Mouse (Mus musculus) adrenal gland, postnatal 25 days (tissue): ENCODE data around the gene Sult3a2. TPM values are rescaled to one million over a fixed set of nuclear protein-coding genes. Genes with fewer than 3 reads are reported as not detected.
"Not testable (repeated sequence)": the region's sequence is repeated elsewhere in the genome, so short reads cannot be mapped to it uniquely, and the experiment has no call there.

Source experiments
- DNase-seq: peaks from one replicate; pipeline ENCODE4 v3.0.0; 2021; ENCODE audit warnings: mixed read lengths
- long read RNA-seq: library from polyadenylated mRNA; stranded (forward); transcript quantifications from one replicate; pipeline ENCODE4 v2.0.0, GENCODE M21; 2021
- total RNA-seq: library from RNA; stranded (reverse); gene quantifications from 2 replicates; pipeline ENCODE4 v1.2.3, GENCODE M21; 2021

Gene Sult3a2
- total RNA-seq = not detected in 2 replicates
- long read RNA-seq, transcript Sult3a2-202 (7 exons, 930 nt) = major isoform, 300 of 364 reads
- long read RNA-seq, partial matches to known transcripts = 35 of 364 reads
- long read RNA-seq, other reads (novel, unspliced or antisense) = 26 of 364 reads

DNA sequence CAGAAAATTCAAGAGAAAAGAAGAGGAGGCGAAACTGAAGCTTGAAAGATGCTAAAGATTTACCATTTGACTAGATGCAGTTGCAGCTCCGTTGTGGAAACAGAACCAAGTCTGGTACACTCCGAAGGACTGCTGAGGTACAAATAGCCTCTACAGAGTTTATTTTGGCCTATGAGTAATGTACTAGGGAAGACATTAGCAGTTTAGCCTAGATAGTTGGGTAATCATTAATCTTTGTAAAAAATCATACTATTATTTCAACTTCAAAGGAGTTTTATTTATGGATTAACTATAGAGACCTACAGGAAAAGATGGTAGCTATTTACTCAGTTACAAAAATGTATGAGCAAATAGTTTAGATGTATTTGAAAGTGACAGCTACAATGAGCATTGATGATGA lies at the start of gene Sult3a2:
TSS of gene Sult3a2 (minus strand) at position 101 of the 400 bp plus-strand sequence.
- no peak for DNase-seq

DNA sequence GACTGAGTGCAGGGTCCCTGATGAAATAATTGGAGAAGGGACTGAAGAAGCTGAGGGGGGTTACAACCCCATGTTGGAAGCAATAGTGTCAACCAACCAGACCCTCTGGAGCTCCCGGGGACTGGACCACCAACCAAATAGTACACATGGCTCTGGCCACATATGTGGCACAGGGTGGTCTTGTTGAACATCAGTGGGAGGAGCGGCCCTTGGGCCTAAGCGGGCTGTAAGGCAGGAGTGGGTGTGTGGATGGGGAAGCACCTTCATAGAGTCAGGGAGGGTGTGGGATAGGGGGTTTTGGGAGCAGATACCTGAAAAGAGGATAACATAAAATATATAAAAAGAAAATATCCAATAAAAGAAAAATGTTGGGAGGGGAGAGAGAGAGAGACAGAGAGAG lies 34.4 kb upstream of the Sult3a2 start:
- no peak for DNase-seq

DNA sequence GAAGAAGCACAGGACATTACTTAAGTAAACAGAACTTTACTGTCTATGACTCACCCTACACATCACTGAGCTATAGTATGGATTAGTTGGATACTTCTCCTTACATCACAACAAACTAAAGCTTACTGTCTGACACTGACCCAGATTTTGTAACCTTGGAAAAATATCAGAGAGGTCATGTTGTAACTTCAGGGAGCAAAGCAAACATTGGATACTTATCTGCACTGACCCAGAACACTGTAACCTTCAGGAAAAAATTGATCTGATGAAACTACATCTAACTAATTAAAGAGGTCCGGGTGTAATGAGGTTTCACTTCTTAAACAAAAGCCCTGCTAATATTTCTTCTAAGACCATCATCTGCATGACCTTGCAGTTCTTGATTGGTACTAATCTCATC lies 30.4 kb upstream of the Sult3a2 start:
- no peak for DNase-seq

DNA sequence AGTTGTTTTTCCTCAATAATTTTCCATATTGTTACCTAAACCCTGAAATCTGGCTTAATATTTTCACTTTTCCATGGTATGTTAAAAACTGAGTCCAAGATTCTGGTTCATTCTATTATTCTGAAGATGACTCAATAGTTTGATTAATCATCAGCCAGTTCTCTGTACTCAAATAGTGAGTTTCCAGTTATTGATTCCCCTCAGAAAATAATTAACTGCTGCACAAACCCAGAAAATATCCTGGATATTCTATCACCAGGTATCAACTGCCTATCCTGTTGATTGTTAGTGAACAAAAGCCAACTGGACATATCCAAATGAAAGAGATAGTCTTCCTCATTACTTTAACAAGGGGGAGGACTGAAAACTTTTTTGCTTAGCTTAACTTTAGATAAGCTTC lies 27.8 kb upstream of the Sult3a2 start:
- no peak for DNase-seq

DNA sequence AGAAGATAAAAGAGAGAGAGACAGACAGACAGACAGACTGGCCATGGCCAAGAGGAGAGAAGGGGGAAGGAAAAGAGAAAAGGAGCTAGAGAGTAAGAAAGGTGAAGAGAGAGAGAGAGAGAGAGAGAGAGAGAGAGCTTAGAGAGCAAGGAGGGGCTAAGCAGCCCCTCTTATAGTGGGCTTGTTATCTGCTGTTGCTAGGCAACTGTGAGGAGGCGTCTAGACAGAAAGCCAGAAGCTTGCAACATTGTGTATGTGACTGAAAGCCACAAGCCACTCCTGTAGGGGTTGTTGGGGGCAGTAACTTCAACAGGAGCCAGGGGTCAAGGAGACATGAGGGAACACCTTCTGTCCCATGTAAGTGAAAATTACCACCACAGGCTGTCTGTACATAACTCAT lies 25.3 kb upstream of the Sult3a2 start:
- no peak for DNase-seq

DNA sequence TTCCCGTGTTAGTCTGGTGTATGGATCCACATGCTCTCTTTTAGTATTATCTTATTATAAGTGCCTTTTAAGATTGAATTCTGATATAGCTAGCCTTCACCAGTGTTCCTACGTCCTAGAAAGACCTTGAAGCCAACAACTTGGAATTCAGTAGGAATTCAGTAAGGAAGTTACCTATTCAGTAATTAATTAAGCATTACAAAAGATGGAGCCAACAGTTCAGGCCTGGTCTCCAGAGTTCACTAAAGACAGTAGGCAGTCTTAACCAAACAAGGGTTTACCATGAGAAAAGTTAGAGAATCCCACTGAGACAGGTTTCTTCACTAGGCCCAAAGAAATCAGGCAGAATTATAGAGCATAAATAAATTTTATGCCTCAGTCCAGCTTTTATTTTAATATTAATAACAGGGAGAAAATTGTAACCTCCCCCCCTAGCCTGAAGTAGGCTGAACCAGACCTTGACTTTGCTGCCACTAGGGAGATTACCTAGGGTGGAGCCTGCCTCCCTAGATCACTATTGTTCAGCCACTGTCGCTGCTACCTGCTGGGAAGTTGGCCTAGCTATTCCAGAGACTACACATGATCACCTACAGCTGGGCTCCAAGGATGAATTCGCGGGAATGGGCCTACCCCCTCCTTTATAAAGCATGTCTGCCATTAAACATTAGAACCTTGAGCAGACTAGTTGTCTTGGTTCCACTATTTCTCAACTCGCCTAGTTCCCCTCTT lies 10.9 kb upstream of the Sult3a2 start:
- not testable (repeated sequence) for DNase-seq

DNA sequence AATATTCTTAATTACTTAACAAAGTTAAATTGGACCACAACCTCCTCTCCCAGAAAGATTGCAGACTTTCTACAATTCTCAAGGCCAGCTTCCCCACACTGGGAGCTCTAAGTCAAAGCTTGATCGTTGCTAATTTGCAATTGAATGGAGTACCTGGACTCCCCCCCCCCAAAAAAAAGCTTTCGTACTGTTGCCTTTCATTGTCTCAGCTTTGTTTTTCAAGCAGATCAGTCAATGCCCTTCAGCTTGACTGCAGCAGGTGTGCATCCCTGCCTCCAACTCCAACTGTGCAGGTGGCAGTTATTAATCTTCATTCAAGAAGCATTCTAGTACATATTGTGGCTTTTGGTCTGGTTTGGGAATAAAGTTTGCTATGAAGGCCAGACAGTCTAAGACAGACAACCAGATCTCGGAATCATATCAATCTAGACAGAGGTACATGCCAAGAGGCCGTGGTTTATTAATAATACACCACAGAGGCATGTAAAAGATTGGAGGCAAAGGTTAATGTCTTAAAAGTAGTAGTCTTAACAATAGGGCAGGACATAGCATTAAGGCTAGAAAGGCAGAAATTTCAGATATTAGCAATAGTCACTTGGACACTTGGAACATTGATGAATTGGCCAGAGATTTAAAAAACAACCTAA lies 9.9 kb upstream of the Sult3a2 start:
- not testable (repeated sequence) for DNase-seq

DNA sequence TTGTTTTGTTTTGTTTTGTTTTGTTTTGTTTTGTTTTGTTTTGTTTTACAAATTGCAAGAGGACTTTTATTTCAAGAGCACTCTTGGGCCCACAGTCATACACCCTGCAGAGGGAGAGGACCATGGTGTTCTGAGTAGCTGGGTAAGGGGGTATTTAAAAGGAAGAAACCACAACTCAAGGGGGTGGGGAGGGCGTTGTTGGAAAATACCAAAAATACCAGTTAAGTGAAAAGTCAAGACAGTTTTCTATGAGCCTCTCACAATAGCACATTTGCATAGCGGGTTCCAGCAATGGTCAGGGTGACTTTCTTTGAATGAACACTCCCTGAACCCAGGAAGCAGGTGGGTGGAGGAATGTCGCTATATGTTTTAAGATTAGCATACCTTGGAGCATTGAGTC lies 5.7 kb upstream of the Sult3a2 start:
- DNase-seq = not testable (repeated sequence)

DNA sequence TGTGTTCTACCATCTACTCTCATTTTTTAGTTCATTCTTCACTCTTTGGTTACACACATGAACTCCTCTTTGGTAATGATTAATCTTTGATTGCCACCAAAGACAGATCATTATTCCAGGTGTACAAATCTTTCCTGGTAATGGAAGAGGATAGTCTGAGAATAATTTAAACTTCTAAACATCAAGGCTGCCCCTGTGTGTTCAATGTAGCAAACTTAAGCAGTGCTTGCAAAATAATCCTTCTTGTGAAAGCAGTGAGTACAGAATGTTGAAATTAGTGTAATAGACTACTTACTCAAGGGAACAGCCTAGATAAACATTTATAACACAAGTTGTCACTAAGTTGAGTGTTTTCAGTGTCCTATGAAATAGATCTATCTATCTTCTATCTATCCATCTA lies 1.0 kb upstream of the Sult3a2 start:
- DNase-seq = no peak

DNA sequence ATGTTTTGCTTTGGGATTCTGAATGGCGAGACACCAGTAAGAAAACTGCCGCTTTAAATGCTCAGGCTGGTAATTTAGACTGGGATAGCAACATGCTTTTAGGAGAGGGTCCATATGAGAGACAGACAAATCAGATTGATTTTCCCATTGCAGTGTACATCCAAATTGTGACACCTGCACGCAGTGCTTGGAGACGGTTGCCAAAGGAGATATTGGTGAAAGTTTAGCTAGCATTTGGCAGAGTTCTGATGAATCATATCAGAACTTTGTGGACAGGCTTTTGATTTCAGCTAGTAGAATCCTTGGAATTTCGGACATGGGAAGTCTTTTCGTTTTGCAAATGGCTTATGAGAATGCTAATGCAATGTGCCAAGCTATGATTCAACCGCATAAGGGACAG lies 51.3 kb downstream of the Sult3a2 start:
- DNase-seq = not testable (repeated sequence)

DNA sequence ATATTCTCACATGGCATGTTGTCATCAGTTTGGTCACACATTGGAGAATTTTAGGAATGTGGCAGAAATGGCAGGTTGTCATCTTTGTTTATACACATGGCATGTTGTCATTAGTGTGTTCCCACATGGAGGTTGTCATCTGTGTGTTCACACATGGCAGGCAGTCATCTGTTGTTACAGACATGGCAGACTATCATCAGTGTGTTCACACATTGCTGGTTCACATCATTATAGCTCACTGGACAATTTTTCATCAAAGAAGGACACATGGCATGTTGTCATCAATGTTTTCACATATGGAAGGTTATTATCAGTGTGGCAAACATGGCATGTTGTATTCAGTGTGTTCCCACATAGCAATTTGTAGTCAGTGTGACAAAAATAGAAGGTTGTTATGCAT lies 53.3 kb downstream of the Sult3a2 start:
- no peak for DNase-seq

DNA sequence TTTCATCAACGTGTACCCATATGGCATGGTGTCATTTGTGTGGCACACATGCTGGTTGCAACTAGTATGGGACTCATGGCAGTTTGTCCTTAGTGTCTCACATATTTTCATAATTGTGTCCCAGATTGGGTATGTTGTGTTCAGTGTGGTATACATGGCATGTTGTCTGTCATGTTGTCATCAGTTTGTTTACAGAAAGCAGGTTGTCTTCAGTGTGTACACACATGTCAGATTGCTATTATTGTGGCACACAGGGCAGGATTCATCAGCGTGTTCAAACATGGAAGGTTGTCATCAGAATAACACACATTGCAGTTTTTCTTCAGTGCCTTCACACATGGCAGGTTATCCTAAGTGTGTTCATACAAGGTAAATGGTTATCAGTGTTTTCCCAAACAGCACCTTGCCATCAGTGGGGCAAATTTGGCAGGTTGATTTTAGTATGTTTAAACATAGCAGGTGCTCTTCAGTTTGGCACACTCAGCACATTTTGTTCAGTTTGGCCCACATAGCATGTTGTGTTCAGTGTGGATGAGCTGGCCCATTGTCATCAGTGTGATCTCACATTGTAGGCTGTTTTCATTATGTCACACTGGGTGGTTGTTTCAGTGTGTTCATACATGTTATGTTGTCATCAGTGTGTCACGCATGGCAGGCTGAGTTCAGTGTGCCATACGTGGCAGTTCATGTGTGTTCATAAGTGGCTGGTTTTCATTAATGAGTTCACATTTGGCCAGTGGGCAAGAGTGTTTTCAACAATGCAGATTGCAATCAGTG lies 53.9 kb downstream of the Sult3a2 start:
- no peak for DNase-seq

DNA sequence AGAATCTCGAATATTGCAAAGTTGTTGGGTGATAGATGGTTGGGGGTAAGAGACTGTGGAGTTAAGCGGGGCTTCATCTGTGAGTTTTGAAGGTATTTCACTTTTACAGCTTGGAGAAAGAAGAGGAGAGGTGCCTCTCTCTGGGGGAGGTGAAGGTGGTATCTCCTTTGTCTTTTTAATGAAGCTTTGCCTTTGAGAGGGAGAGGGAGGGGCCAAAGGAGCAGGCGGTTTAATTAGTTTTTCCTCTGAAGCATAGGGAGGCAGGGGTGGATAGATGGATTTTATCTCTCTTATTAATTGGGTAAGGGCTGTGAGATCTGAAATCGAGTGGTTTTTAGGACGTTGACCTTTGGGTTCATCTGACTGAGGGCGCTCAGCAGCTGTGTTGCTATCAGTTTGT lies 62.7 kb downstream of the Sult3a2 start:
- DNase-seq = no peak

DNA sequence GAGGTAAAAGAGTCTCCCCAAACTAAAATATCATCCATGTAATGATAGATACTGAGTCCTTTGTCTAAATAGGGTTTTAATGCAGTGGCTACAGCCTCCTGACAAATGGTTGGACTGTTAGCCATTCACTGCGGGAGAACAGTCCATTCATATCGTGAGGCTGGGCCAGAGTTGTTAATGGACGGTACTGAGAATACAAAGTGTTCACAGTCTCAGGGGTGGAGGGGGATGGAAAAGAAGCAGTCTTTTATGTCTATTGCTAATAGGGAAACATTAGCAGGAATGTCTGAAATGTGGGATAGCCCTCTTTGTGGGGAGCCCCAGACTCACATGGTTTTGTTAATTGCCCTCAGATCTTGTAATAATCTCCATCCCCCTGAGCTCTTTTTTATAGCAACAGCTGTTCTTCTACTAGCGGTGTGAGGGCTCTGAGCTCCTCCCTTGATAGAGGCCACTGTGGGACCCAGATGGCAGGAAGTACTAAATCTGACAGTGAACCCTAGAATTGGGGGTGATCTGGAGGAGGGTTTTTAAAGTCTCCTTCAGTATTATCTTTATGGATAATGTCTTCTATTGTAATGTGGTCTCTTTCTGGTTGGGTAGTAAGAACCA lies 64.6 kb downstream of the Sult3a2 start:
- no peak for DNase-seq

Other genes starting within 250 kb of the Sult3a2 start
- not detected in 2 replicates for gene Clvs2, start 161.9 kb downstream of the Sult3a2 start, total RNA-seq
- not detected in 2 replicates for gene Sult3a1, start 71.0 kb upstream of the Sult3a2 start, total RNA-seq
- gene Rsph4a, start 118.4 kb upstream of the Sult3a2 start, total RNA-seq = 0.71 and 0.73 TPM in 2 replicates
- gene Zup1, start 164.6 kb upstream of the Sult3a2 start, total RNA-seq = 12.3 and 20.2 TPM in 2 replicates
- 88.3 and 95.6 TPM in 2 replicates for gene Rwdd1, start 232.9 kb upstream of the Sult3a2 start, total RNA-seq